Mouse (Mus musculus) spleen, adult 18-20 months (tissue): ENCODE data around the gene Ice2.

ENCODE experiments used
- DNase-seq, 2 experiments: peaks; one replicate each; pipeline ENCODE4 v3.0.0; 2022; ENCODE audit warnings: mixed read lengths in 2 of 2

Ice2 gene

GRCm38 (mm10) chr9:69463046-69463445 is 65.3 kb downstream of the Ice2 start:
- no peak for DNase-seq

- DNase-seq, result no peak
Observed at GRCm38 (mm10) chr9:69464109-69464756, 66.5 kb downstream of the Ice2 start.

- no peak for DNase-seq
Observed at GRCm38 (mm10) chr9:69466098-69466497, 68.4 kb downstream of the Ice2 start.

- DNase-seq, result no peak
Observed at GRCm38 (mm10) chr9:69467310-69467939, 69.7 kb downstream of the Ice2 start.

- DNase-seq, result no peak
Observed at GRCm38 (mm10) chr9:69468991-69469390, 71.3 kb downstream of the Ice2 start.

GRCm38 (mm10) chr9:69470362-69470761 is 72.7 kb downstream of the Ice2 start:
- DNase-seq, result no peak

- no peak for DNase-seq
Observed at GRCm38 (mm10) chr9:69470921-69471320, 73.2 kb downstream of the Ice2 start.

GRCm38 (mm10) chr9:69472724-69473123 is 75.0 kb downstream of the Ice2 start:
- DNase-seq, result no peak

- DNase-seq, result no peak
Observed at GRCm38 (mm10) chr9:69475873-69476272, 78.2 kb downstream of the Ice2 start.

GRCm38 (mm10) chr9:69477195-69477823 is 79.6 kb downstream of the Ice2 start:
- no peak for DNase-seq

- no peak for DNase-seq
Observed at GRCm38 (mm10) chr9:69477824-69478222, 80.1 kb downstream of the Ice2 start.

- peak; percentile 24 to 77 for DNase-seq
Observed at GRCm38 (mm10) chr9:69480344-69480743, 82.6 kb downstream of the Ice2 start.
